Mouse (Mus musculus): ENCODE measurements around the gene Taf11.

- TF ChIP-seq CTCF (IDR thresholded peaks at IDR 0.05; ENCODE audit: extremely low read depth, insufficient read length, insufficient replicate concordance, low read depth, low read length) = no peak
- no peak for TF ChIP-seq POLR2A (IDR thresholded peaks at IDR 0.05; ENCODE audit: low read depth, low read length)
Measured at GRCm38 (mm10) chr17:27856265-27856797, 53.3 kb downstream of the Taf11 start, which contains the start of gene Uhrf1bp1.
